In the genomic region with DNA sequence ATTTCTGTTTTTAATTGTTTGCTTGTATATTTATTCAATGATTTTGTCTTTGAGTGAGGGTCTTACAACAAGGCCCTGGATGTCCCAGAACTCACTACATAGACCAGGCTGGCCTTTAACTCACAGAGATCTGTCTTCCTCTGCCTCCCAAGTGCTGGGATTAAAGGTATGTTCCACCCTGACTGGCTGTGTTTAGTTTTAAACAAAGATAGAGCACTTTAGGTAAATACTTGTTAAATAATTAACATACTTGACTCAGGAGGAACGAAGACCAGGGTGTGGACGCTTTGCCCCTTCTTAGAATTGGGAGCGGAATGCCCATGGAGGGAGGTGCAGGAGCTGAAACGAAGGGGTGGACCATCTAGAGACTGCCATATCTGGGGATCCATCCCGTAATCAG, we compare ENCODE assay signal across 26 mouse cellular contexts. TPM values are rescaled to one million over a fixed set of nuclear protein-coding genes. Genes with fewer than 3 reads are reported as not detected.
"Had no signal": no experiment of that assay in that cellular context is flagged by ENCODE, and none has a peak within 500 bp of the region (broad histone marks: within the 10 kb centered on the region; RNA-seq: fewer than 3 reads in every experiment).

No protein-coding gene starts in this region.

- H3K27ac ChIP-seq: gastrocnemius, adult 2 months; heart, embryonic 10.5 days; hindbrain, embryonic 10.5 days; hindbrain, embryonic 12.5 days; hindbrain, embryonic 14.5 days; intestine, embryonic 15.5 days; layer of hippocampus, adult 2 months; left cerebral cortex, adult 2 months; limb, embryonic 10.5 days; limb, embryonic 12.5 days had no signal

- H3K27me3 ChIP-seq: heart, embryonic 12.5 days; hindbrain, embryonic 12.5 days; intestine, embryonic 15.5 days; limb, embryonic 12.5 days had no signal

- H3K36me3 ChIP-seq: heart, embryonic 10.5 days; heart, embryonic 12.5 days; hindbrain, embryonic 10.5 days; hindbrain, embryonic 12.5 days; intestine, embryonic 15.5 days; limb, embryonic 10.5 days; limb, embryonic 12.5 days had no signal

- H3K4me3 ChIP-seq: gastrocnemius, adult 2 months; heart, embryonic 10.5 days; heart, embryonic 12.5 days; hindbrain, embryonic 10.5 days; hindbrain, embryonic 12.5 days; intestine, embryonic 15.5 days; layer of hippocampus, adult 2 months; left cerebral cortex, adult 2 months; limb, embryonic 10.5 days; limb, embryonic 12.5 days had no signal

- DNase-seq: gastrocnemius, adult 2 months; gastrocnemius, postnatal 10 days; gastrocnemius, postnatal 25 days; heart, adult 18-20 months; heart, postnatal 10 days; heart, postnatal 4 days; kidney, adult 18-20 months; kidney, adult 8-10 months; kidney, postnatal 10 days; kidney, postnatal 25 days; kidney, postnatal 4 days had no signal

- H3K9me3 ChIP-seq: heart, embryonic 10.5 days; heart, embryonic 12.5 days; hindbrain, embryonic 10.5 days; hindbrain, embryonic 12.5 days; intestine, embryonic 15.5 days; limb, embryonic 10.5 days; limb, embryonic 12.5 days had no signal

- H3K4me2 ChIP-seq: heart, embryonic 12.5 days; hindbrain, embryonic 12.5 days; hindbrain, embryonic 14.5 days; intestine, embryonic 15.5 days; limb, embryonic 12.5 days had no signal

- H3K4me1 ChIP-seq: heart, embryonic 10.5 days; heart, embryonic 12.5 days; hindbrain, embryonic 10.5 days; hindbrain, embryonic 12.5 days; intestine, embryonic 15.5 days; limb, embryonic 10.5 days; limb, embryonic 12.5 days had no signal

- H3K9ac ChIP-seq: heart, embryonic 12.5 days; hindbrain, embryonic 12.5 days; hindbrain, embryonic 14.5 days; intestine, embryonic 15.5 days; limb, embryonic 12.5 days had no signal

- ATAC-seq: hindbrain, embryonic 16.5 days; inflammation-experienced regulatory T-cells, adult 6 months; intestine, embryonic 15.5 days; intestine, postnatal 0 days had no signal

RNA-seq across cellular contexts. Expression of a gene that starts 36.6 kb away (rescaled TPM):
- polyA plus RNA-seq: heart, embryonic 12.5 days; heart, embryonic 14.5 days; hindbrain, embryonic 10.5 days; hindbrain, embryonic 12.5 days; hindbrain, embryonic 14.5 days; hindbrain, embryonic 16.5 days; kidney, embryonic 14.5 days; limb, embryonic 10.5 days had no signal
